Mouse (Mus musculus) small intestine, adult 2 months (tissue): Measurements from ENCODE around the gene Shld1.

ENCODE experiments used
- CTCF ChIP-seq: fragments of 200-500 bp; IDR thresholded peaks from 2 replicates; pipeline ENCODE4 v1.5.1; 2012; ENCODE audit warnings: low read depth, mild to moderate bottlenecking, control low read depth, inconsistent platforms, low read length, moderate library complexity, mixed read lengths; ENCODE audit not compliant: insufficient replicate concordance, insufficient read length; ENCODE audit errors: extremely low read depth
- POLR2A ChIP-seq: fragments of 200-500 bp; IDR thresholded peaks from 2 replicates; pipeline ENCODE4 v1.6.1; 2012; ENCODE audit warnings: low read depth, mild to moderate bottlenecking, control low read depth, inconsistent platforms, low read length, moderate library complexity

- TF ChIP-seq POLR2A (no peak), CTCF (no peak)
Observed at GRCm38 (mm10) chr2:132689188-132689568, 2.4 kb downstream of the Shld1 start.
